Mouse (Mus musculus) kidney, postnatal 4 days (tissue): ENCODE data around the gene Larp7.

Experiments used
- DNase-seq, 2 experiments: peaks; one replicate each; pipeline ENCODE4 v3.0.0; 2021; ENCODE audit warnings: mixed read lengths in 2 of 2

Gene Larp7

GRCm38 (mm10) chr3:127511786-127512746 is 41.1 kb downstream of the Larp7 start:
- no peak for DNase-seq

DNA sequence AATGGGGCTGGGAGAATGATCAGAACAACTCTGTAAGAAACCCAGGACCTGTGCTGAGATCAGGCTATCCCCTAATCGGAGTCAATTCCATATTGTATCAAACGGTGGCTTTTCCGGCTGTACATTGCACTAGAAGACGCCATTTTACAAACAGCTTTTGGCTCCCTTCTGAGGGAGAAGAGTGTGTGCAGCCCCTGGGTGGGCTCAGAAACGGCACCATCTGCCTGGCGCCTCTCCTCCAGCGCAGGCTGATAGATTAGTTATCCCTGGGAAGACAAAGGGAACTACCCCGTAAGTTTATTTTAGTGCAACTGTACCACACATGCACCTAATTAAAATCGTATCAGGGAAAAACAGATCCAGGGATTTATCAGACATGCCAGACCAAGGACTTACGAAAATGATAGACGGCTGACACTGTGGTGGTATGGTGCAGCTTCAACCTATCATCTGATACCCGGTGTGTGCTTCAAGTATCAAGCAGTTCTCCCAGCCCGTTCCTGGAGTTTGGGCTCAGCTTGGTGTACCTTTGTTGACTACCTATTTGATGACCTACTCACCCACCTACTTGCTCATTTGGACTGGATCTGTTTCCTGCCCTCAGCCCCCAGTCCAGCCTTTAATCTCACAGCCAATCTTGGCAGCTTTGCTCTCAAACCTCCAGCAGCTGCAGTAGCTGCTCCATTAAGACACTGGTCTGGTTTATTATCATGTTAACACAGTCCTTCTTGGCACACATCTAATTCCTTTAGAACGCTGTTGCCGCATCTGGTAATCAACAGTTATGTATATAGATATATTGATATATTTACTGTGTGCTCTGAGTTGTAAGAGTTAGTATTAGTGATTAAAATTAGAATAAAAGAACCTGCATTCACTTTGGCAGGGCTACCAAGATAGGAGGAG is 45.0 kb downstream of the Larp7 start:
- DNase-seq = no peak

GRCm38 (mm10) chr3:127498742-127499400 is 54.3 kb downstream of the Larp7 start, which contains the start of gene Ank2:
Ank2 (minus strand) TSS chr3:127499350.
- peak; percentile 64 to 73 for DNase-seq

DNA sequence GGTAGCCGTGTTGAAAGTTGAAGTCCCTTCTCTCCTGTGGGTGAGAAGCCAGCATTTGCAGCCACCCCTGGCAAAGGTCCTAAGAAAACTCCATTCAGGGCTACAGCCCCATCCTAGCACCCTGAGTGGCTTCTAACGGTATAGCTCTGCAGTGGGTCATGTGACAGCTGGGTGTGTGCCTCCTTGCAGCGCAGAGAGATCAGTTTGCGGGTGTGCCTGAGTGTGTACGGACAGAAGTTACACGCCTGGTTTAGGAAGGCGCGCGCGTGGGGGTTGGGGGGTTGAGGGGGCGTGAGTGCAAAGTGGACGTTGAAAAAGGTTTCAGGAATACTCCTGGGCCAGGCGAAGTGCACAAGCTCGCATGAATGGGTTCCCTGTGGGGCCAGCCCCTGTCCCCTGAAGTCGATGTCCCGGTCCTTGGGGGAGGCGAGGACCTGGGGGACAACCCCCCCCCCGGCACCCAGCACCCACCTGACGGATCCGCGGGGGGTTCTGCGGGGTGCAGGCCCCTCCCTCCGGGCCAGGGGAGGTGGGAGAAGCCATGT is 54.9 kb downstream of the Larp7 start:
- peak in 1 of 2 experiments; percentile 19 for DNase-seq

DNA sequence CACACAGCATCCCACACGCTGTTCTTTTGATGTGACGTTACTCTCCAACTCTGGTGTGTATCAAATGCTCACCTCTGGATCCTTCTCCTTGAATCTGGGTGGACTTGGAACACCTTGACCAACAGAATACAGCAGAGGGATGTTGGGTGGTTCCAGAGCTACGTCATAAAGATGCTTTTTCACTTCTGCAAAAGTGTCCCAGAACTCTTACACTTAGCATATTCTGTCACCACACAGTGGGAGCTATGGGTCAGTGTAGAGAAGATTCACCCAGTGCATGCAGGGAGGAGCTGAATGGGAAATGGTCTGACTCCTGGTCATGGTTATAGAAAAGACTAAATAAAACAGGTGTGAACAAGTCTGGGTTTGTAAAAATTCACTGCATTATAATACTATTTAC is 60.5 kb downstream of the Larp7 start:
- no peak for DNase-seq

GRCm38 (mm10) chr3:127487302-127487701 is 65.8 kb downstream of the Larp7 start:
- DNase-seq = no peak
